In the genomic region with DNA sequence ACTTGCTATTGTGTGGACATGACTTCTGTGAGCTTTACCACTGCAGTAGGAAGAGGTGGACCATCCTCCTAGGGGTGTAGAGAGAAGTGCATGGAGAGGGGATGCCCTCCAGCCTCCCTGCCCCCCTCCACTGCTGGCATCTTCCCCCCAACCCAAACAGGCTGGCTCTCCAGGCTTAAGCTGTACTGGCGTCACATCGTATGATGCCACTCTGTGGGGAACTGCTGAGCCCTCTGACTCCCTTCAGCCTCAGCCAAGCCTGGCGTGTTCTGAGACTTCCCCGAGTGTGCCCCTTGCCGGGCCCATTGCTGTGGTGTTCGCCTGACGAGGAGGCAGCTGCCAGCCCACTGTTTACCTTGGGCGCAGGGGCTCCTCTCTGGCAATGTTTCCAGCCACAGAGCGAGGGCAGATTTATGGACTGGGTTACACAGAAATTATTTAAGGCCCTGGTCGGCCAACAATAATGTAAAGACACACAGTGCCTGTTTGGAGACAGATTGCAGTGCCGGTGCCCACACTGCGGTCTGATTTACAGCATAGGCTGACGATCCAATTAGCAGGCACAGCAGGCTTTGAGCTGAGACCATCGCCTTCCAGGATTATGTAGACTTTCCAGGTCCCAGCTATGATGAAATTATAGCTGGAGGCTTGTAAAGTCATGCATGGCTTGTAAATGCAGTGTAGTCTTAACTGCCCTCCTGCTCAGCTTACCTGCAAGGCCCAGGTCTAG, we compare ENCODE assay signal across 10 mouse cellular contexts.
A peak's percentile ranks its signal among the peaks of the same experiment; 100 is the strongest.
DNase-seq lines count a peak whose midpoint lies in the region; ATAC-seq and TF ChIP-seq lines count a peak whose summit lies in the region.
"Had no signal": no experiment of that assay in that cellular context is flagged by ENCODE, and none has a peak within 500 bp of the region (broad histone marks: within the 10 kb centered on the region; RNA-seq: fewer than 3 reads in every experiment).

No protein-coding gene starts in this region.

- no peak for TF ChIP-seq CTCF in lung, embryonic 14.5 days (IDR thresholded peaks at IDR 0.05; ENCODE audit: low read depth)

- 38% methylated on average over 14 of the region's 14 CpGs for WGBS in lung, embryonic 14.5 days
- WGBS in forebrain, embryonic 16.5 days = 37% methylated on average over 14 of the region's 14 CpGs
- WGBS in limb, embryonic 10.5 days = 38% methylated on average over 14 of the region's 14 CpGs
- 16% methylated on average over 14 of the region's 14 CpGs for WGBS in neural tube, embryonic 15.5 days

- H3K4me1 ChIP-seq in lung, embryonic 14.5 days (ENCODE audit: insufficient read depth) = no peaks in the 10 kb centered on the region
- 0 out of 2 replicates have a peak, but pooled peaks cover 5% of the 10 kb centered on the region for H3K4me1 ChIP-seq in forebrain, embryonic 16.5 days (replicated peaks; ENCODE audit: control insufficient read depth, insufficient read depth, low read length)
- H3K4me1 ChIP-seq in limb, embryonic 10.5 days = peaks cover 74% of the 10 kb centered on the region
- peaks cover 14% of the 10 kb centered on the region for H3K4me1 ChIP-seq in neural tube, embryonic 15.5 days

- no peaks in the 10 kb centered on the region for H3K27me3 ChIP-seq in lung, embryonic 14.5 days (ENCODE audit: insufficient read depth, low read length)
- H3K27me3 ChIP-seq in forebrain, embryonic 16.5 days (replicated peaks; ENCODE audit: control insufficient read depth, insufficient read depth, low read length) = no peaks in the 10 kb centered on the region
- H3K27me3 ChIP-seq in limb, embryonic 10.5 days (ENCODE audit: low read depth, poor library complexity, severe bottlenecking) = peaks cover 52% of the 10 kb centered on the region
- peaks cover 6% of the 10 kb centered on the region; the same call in 1 of the 2 replicates for H3K27me3 ChIP-seq in neural tube, embryonic 15.5 days (replicated peaks)

- H3K4me3 ChIP-seq in lung, embryonic 14.5 days (ENCODE audit: low read depth, low read length) = no peak overlapping the region
- no peak overlapping the region for H3K4me3 ChIP-seq in forebrain, embryonic 16.5 days (replicated peaks; ENCODE audit: low read length)
- H3K4me3 ChIP-seq in limb, embryonic 10.5 days = no peak overlapping the region
- no peak overlapping the region for H3K4me3 ChIP-seq in neural tube, embryonic 15.5 days (replicated peaks)

- H3K9ac ChIP-seq in lung, embryonic 14.5 days = no peak overlapping the region
- no peak overlapping the region for H3K9ac ChIP-seq in forebrain, embryonic 16.5 days (replicated peaks; ENCODE audit: low read depth, low read length)
- H3K9ac ChIP-seq in neural tube, embryonic 15.5 days (replicated peaks) = no peak overlapping the region

- peak; percentile 31 for DNase-seq in lung, embryonic 14.5 days
- DNase-seq in lung, postnatal 14 days = no peak
- peak; percentile 67 for DNase-seq in limb, embryonic 10.5 days (ENCODE audit: low spot score)
- no peak for DNase-seq in urinary bladder, postnatal 36 days (ENCODE audit: low spot score in 2 of 2)
- no peak for DNase-seq in testis, postnatal 10 days (ENCODE audit: low spot score)
- DNase-seq: cerebellum, adult 11-12 months; kidney, adult 9 months; lung, postnatal 4 days had no signal

- no peak overlapping the region for H3K4me2 ChIP-seq in lung, embryonic 14.5 days
- H3K4me2 ChIP-seq in forebrain, embryonic 16.5 days (ENCODE audit: low read length) = no peak overlapping the region
- peak overlapping the region; percentile 11; the same call in 1 of the 2 replicates for H3K4me2 ChIP-seq in neural tube, embryonic 15.5 days

- no peak overlapping the region for H3K27ac ChIP-seq in lung, embryonic 14.5 days (ENCODE audit: low read depth)
- no peak overlapping the region for H3K27ac ChIP-seq in forebrain, embryonic 16.5 days (ENCODE audit: low read length)
- H3K27ac ChIP-seq in limb, embryonic 10.5 days = peak overlapping the region; percentile 79
- H3K27ac ChIP-seq in neural tube, embryonic 15.5 days (replicated peaks) = peak overlapping the region; percentile 76

- ATAC-seq in lung, embryonic 14.5 days (ENCODE audit: insufficient read depth) = peak; percentile 17; the same call in 1 of the 2 replicates
- 0 out of 2 replicates have a peak, but pooled peaks have one; percentile 47 for ATAC-seq in forebrain, embryonic 16.5 days
- ATAC-seq in neural tube, embryonic 15.5 days (ENCODE audit: low FRiP score) = peak; percentile 81

- no peaks in the 10 kb centered on the region for H3K9me3 ChIP-seq in lung, embryonic 14.5 days (ENCODE audit: low read depth, low read length)
- no peaks in the 10 kb centered on the region for H3K9me3 ChIP-seq in forebrain, embryonic 16.5 days (ENCODE audit: control insufficient read depth, low read length)
- H3K9me3 ChIP-seq in limb, embryonic 10.5 days (replicated peaks) = no peaks in the 10 kb centered on the region
- no peaks in the 10 kb centered on the region for H3K9me3 ChIP-seq in neural tube, embryonic 15.5 days (replicated peaks)

- H3K36me3 ChIP-seq in lung, embryonic 14.5 days (ENCODE audit: insufficient read depth) = no peaks in the 10 kb centered on the region
- no peaks in the 10 kb centered on the region for H3K36me3 ChIP-seq in forebrain, embryonic 16.5 days (ENCODE audit: control insufficient read depth, insufficient read depth)
- no peaks in the 10 kb centered on the region for H3K36me3 ChIP-seq in limb, embryonic 10.5 days
- no peaks in the 10 kb centered on the region for H3K36me3 ChIP-seq in neural tube, embryonic 15.5 days

Comparison
In these comparisons a context has a peak if more than half of its experiments do, and no peak if none do; other contexts are left out.
1. DNase-seq: peak in lung, embryonic 14.5 days (single experiment) and limb, embryonic 10.5 days (single experiment); none in lung, postnatal 14 days (single experiment), urinary bladder, postnatal 36 days (0 of 2) and testis, postnatal 10 days (single experiment).
2. ATAC-seq: peak in every context shown above with its lines; median percentile 81 in neural tube, embryonic 15.5 days; 47 in forebrain, embryonic 16.5 days; 17 in lung, embryonic 14.5 days.
3. H3K27ac ChIP-seq: peak in limb, embryonic 10.5 days (single experiment) and neural tube, embryonic 15.5 days (single experiment); none in lung, embryonic 14.5 days (single experiment) and forebrain, embryonic 16.5 days (single experiment).